Mouse (Mus musculus) stomach, embryonic 16.5 days (tissue): ENCODE measurements around the gene Adora2a. TPM values are rescaled to one million over a fixed set of nuclear protein-coding genes. Genes with fewer than 3 reads are reported as not detected.

Experiments
- ATAC-seq: fragments of 200-750 bp; cut with Nextera tagmentation; 2 replicates; pipeline ENCODE4 v1.8.0; 2017; ENCODE audit warnings: moderate number of reproducible peaks, moderate TSS enrichment; ENCODE audit not compliant: insufficient read depth, low FRiP score
- H3K27ac ChIP-seq: fragments of 300-500 bp; sonication (generic); 2 replicates; pipeline ENCODE4 v1.5.1; 2014; ENCODE audit warnings: low read length
- H3K27me3 ChIP-seq: fragments of 300-500 bp; sonication (generic); 2 replicates; pipeline ENCODE4 v1.6.1; 2014; ENCODE audit warnings: low read length, control low read depth, mixed read lengths; ENCODE audit not compliant: control insufficient read depth, insufficient read depth
- H3K36me3 ChIP-seq: fragments of 300-500 bp; sonication (generic); 2 replicates; pipeline ENCODE4 v1.6.1; 2014; ENCODE audit warnings: low read length; ENCODE audit not compliant: control insufficient read depth, insufficient read depth
- H3K4me1 ChIP-seq: fragments of 300-500 bp; sonication (generic); 2 replicates; pipeline ENCODE4 v1.6.1; 2014; ENCODE audit warnings: low read length, control low read depth, mixed read lengths; ENCODE audit not compliant: control insufficient read depth, insufficient read depth
- H3K4me2 ChIP-seq: fragments of 300-500 bp; sonication (generic); 2 replicates; pipeline ENCODE4 v1.6.1; 2014; ENCODE audit warnings: low read depth, low read length, mixed read lengths
- H3K4me3 ChIP-seq: fragments of 300-500 bp; sonication (generic); replicated peaks from 2 replicates; pipeline ENCODE4 v1.5.1; 2014; ENCODE audit warnings: mild to moderate bottlenecking, low read length
- H3K9ac ChIP-seq: fragments of 300-500 bp; sonication (generic); 2 replicates; pipeline ENCODE4 v1.6.1; 2014; ENCODE audit warnings: low read length
- H3K9me3 ChIP-seq: fragments of 300-500 bp; sonication (generic); replicated peaks from 2 replicates; pipeline ENCODE4 v1.6.1; 2016; ENCODE audit warnings: low read length, control low read depth; ENCODE audit not compliant: control insufficient read depth
- WGBS: fragments of 180-500 bp; shearing (Covaris S2); extraction: QIAGEN DNeasy Blood & Tissue Kit; methylation state at CpG from one replicate; pipeline ENCODE4 v1.1.7; 2014; 5-methylcytosine and 5-hydroxymethylcytosine counted together
- polyA plus RNA-seq: library from polyadenylated mRNA; unstranded; fragments of >200 nt; fragmentation: Nextera tagmentation; extraction: Ambion mirVana; gene quantifications from 2 replicates; pipeline ENCODE4 v1.2.1, GENCODE M21; 2015

Adora2a gene
- polyA plus RNA-seq, 1 experiment from 2014 or later, result 3.0 TPM

DNA sequence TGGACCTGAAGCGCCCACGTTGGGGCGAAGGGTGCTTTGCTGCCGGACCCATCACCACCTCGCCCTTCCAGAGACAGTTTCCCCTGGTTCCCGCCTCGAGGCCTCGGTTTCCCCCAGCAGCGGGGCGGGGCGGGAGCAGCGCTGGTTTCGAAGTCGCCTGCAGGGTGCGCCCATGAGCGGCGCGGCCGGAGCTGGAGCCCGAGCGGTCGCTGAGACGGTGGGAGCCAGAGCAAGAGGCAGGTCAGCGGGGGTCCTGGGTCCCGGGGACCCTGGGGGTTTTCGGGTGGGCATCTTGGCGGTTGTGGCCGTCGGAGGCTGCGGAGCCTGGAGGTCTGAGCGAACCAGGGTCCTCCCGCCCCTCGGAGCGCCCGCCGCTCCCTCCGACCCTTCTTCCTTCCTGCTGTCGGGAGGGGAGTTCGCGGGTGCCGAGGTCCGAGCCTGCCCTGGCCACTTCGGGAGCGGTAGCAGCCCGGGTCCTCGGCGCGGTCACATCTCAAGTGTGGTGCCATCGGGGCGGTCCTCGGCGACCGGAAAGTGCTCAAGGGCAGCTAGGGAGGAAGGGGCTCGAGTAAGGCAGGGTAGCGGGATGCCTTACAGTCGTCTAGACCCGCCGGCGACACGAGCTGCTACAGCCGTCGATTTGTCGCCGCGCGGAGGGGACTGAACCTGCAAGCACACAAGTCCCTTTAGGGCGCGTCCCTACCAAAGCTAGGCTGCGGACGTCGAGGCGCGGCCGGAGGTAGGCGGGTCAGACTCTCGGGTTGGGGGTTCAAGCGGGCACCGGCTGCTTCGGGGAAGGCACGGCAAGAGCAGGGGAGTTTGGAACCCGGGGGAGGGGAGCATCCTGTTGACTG lies 458 bp downstream of the Adora2a start:
- peaks cover 12% of the 10 kb centered on the region; the same call in 1 of the 2 replicates for H3K4me1 ChIP-seq
- H3K4me2 ChIP-seq, result peak overlapping the region; percentile 79
- peaks cover 21% of the 10 kb centered on the region for H3K27me3 ChIP-seq
- H3K4me3 ChIP-seq, result peak overlapping the region; percentile 56
- H3K36me3 ChIP-seq, result no peaks in the 10 kb centered on the region
- ATAC-seq, result peak; percentile 60; the same call in 1 of the 2 replicates
- WGBS, result 2% methylated on average over 78 of the region's 81 CpGs
- no peak overlapping the region for H3K27ac ChIP-seq
- H3K9ac ChIP-seq, result peak overlapping the region; percentile 71
- H3K9me3 ChIP-seq, result no peaks in the 10 kb centered on the region

DNA sequence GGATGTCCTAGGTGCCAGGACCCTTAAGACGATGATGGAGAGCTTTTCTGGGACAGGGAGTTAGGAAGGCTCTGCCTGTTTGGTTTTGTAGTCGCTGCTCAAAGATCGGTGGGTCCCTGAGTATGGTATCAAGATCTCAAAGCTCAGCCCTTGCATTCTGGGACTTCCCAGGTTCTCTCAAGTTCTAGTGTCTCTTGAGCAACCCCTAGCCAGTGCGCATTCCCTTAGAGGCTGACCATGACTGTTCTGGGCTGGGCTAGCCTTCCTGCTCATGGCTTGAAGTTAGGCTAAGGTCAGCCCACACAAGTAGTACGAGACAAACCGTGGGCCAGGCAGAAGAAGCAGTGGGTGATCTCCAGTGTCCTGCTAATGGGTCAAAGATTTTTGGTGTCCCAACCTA lies 1.5 kb downstream of the Adora2a start:
- H3K9me3 ChIP-seq, result no peaks in the 10 kb centered on the region
- peaks cover 12% of the 10 kb centered on the region; the same call in 1 of the 2 replicates for H3K4me1 ChIP-seq
- no peak overlapping the region for H3K27ac ChIP-seq
- no peaks in the 10 kb centered on the region for H3K36me3 ChIP-seq
- 76% methylated on average over 6 of the region's 6 CpGs for WGBS
- peaks cover 21% of the 10 kb centered on the region for H3K27me3 ChIP-seq
- 0 out of 2 replicates have a peak overlapping the region, but pooled peaks have one; percentile 79 for H3K4me2 ChIP-seq
- H3K9ac ChIP-seq, result no peak overlapping the region
- peak overlapping the region; percentile 56; the same call in 1 of the 2 replicates for H3K4me3 ChIP-seq
- no peak for ATAC-seq

DNA sequence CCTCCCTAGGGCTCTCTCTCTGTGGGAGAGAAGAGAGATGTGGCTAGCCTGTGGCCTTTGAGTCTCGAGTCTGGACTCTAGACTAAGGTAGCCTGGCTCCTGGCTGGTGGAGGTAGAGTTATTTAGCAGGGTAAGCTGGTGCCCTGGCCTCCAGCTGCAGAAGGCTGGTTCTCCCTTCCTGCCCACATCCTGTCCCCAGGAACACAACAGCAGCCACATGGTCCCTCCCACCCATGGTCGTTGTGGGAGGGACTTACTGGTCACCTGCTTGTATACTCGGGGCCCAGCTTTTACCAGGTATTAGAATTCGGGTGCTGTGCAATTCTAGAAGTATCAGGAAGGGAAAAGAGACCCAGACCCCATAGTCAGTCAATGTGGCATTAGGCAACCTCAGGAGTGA lies 3.6 kb downstream of the Adora2a start:
- WGBS, result 44% methylated on average over 4 of the region's 4 CpGs
- peaks cover 21% of the 10 kb centered on the region for H3K27me3 ChIP-seq
- no peaks in the 10 kb centered on the region for H3K9me3 ChIP-seq
- ATAC-seq, result no peak
- H3K9ac ChIP-seq, result no peak overlapping the region
- no peaks in the 10 kb centered on the region for H3K36me3 ChIP-seq
- no peak overlapping the region for H3K4me2 ChIP-seq
- H3K4me3 ChIP-seq, result no peak overlapping the region
- H3K27ac ChIP-seq, result no peak overlapping the region
- H3K4me1 ChIP-seq, result peaks cover 8% of the 10 kb centered on the region; the same call in 1 of the 2 replicates

DNA sequence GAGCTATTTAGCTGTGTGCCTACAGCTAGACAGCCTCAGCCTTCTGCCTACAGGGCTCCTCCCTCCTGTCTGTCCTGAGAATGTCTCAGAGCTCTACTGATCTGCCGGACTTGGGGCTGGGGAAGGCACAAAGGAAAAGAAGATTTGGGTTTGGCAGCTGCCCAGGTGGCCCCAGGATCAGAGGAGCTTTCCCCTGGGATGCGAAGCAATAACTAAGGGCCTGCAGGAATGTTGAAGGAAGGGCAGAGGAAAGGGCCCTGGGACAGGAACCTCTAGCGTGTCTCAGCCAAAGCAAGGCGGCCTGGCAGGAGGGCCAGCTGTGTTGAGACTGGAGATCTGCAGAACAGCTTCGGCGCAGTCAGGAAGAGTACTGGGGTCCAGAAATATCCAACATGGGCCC lies 6.3 kb downstream of the Adora2a start:
- Histone ChIP-seq H3K27me3 (peaks cover 13% of the 10 kb centered on the region), H3K9me3 (no peaks in the 10 kb centered on the region), H3K36me3 (no peaks in the 10 kb centered on the region), H3K4me2 (no peak overlapping the region), H3K27ac (no peak overlapping the region), H3K4me1 (no peaks in the 10 kb centered on the region), H3K9ac (no peak overlapping the region), H3K4me3 (no peak overlapping the region)
- WGBS, result 66% methylated on average over 6 of the region's 6 CpGs
- ATAC-seq, result no peak

DNA sequence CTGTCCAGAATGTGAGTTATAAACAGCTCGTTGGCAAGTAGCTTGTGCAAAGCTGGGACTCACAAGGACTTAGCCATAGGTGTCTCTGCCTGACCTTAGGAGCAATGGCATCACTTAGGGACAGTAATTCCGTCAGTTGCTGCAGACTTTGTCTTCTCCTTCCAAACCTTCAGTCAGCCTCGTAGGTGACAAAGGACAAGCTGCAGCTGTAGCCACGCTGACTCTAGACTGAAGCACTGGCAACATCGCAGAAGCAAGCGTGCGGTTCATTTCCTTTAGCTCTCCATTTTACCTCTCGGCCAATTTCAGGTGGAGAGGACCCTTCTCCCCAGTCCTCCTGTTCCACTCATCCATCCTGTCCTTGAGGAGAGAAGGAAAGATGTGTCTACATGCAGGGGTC lies 7.3 kb downstream of the Adora2a start:
- Histone ChIP-seq H3K27me3 (peaks cover 3% of the 10 kb centered on the region; the same call in 1 of the 2 replicates), H3K4me1 (no peaks in the 10 kb centered on the region), H3K4me3 (no peak overlapping the region), H3K27ac (no peak overlapping the region), H3K4me2 (no peak overlapping the region), H3K36me3 (no peaks in the 10 kb centered on the region), H3K9me3 (no peaks in the 10 kb centered on the region), H3K9ac (no peak overlapping the region)
- 82% methylated on average over 8 of the region's 8 CpGs for WGBS
- no peak for ATAC-seq

DNA sequence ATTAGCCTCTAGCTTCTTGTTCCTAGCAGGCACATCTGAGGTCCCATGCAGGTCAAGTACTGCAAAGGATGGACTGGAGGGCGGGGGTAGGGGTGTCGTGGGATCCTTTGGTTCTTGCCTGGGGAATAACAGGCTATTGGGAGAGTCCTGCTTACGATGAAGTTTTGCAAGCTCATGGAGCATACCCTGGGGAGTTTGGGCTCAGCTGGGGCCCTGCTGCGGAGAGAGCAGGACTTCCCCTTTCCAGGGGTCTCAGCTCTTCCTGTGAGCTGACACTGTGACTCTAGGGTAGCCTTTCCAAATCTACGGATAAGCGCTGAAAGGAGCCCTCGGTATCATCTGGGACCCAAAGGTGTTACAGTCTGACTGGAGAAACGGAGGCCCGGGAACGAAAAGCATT lies 7.7 kb downstream of the Adora2a start:
- ATAC-seq, result no peak
- WGBS, result 71% methylated on average over 10 of the region's 10 CpGs

DNA sequence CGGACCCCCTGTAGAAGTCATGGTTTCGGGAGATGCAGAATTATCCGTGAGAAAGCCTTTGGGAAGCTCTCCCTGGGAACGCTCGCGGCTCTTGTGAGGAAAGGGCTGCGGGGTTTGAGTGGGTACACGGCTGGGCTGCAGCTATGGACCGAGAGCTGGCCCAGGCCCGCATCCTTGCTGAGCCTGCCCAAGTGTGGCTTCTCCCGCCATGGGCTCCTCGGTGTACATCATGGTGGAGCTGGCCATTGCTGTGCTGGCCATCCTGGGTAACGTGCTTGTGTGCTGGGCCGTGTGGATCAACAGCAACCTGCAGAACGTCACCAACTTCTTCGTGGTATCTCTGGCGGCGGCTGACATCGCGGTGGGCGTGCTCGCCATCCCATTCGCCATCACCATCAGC lies 9.1 kb downstream of the Adora2a start:
- no peak overlapping the region for H3K9ac ChIP-seq
- 95% methylated on average over 23 of the region's 23 CpGs for WGBS
- H3K36me3 ChIP-seq, result no peaks in the 10 kb centered on the region
- H3K4me1 ChIP-seq, result no peaks in the 10 kb centered on the region
- H3K4me3 ChIP-seq, result no peak overlapping the region
- no peak overlapping the region for H3K27ac ChIP-seq
- no peaks in the 10 kb centered on the region for H3K9me3 ChIP-seq
- H3K4me2 ChIP-seq, result no peak overlapping the region
- no peak for ATAC-seq
- H3K27me3 ChIP-seq, result no peaks in the 10 kb centered on the region

More for the DNA sequence above, 7.7 kb downstream of the Adora2a start:
- Histone ChIP-seq H3K4me2 (no peak overlapping the region), H3K27ac (no peak overlapping the region), H3K4me1 (no peaks in the 10 kb centered on the region), H3K9ac (no peak overlapping the region), H3K4me3 (no peak overlapping the region), H3K27me3 (0 out of 2 replicates have a peak, but pooled peaks cover under 1% of the 10 kb centered on the region), H3K9me3 (no peaks in the 10 kb centered on the region), H3K36me3 (no peaks in the 10 kb centered on the region)

DNA sequence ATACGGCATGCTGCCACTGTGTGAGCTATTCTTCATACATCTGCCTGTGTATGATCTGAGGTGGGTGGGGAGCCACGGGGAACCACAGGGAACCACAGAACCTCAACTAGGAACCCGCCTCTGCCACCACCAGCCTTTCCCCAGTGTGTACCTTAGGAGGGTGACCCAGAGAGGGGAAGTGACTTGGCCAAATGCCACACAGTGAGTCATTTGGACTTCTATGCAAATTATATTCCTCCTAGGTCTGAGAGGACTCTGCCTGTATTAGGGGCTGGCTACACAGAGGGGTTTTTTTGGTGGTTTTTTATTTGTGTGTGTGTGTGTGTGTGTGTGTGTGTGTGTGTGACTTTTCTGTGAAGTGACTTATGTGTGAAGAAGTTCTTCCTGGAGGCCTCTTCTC lies 9.9 kb downstream of the Adora2a start:
- no peaks in the 10 kb centered on the region for H3K9me3 ChIP-seq
- H3K36me3 ChIP-seq, result no peaks in the 10 kb centered on the region
- H3K9ac ChIP-seq, result no peak overlapping the region
- WGBS, result 69% methylated on average over 3 of the region's 3 CpGs
- no peaks in the 10 kb centered on the region for H3K27me3 ChIP-seq
- H3K4me1 ChIP-seq, result no peaks in the 10 kb centered on the region
- H3K27ac ChIP-seq, result no peak overlapping the region
- H3K4me2 ChIP-seq, result no peak overlapping the region
- no peak overlapping the region for H3K4me3 ChIP-seq
- peak; percentile 52; the same call in 1 of the 2 replicates for ATAC-seq

DNA sequence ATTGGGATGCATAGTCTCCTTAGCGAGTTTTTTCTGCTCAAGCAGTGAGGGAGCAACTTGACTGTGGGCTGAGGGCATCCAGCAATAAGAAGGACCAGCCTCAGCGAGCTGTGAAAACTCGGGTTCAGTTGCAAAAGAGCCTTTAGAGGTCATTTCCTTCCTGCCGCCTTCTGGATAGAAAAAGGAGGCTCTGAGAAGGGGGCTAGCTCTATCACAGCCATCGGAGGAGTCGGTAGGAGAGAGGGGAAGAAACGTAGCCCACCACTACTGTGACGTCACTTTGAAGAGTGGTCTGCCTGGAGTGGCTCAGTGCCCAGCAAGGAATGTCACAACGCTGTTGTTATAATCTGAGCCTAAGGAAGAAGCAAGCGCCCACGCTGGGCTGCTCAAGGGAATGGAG lies 10.4 kb downstream of the Adora2a start:
- no peak for ATAC-seq
- Histone ChIP-seq H3K27me3 (no peaks in the 10 kb centered on the region), H3K4me2 (no peak overlapping the region), H3K9me3 (no peaks in the 10 kb centered on the region), H3K27ac (no peak overlapping the region), H3K36me3 (no peaks in the 10 kb centered on the region), H3K9ac (no peak overlapping the region), H3K4me3 (no peak overlapping the region), H3K4me1 (no peaks in the 10 kb centered on the region)
- WGBS, result 61% methylated on average over 11 of the region's 11 CpGs
